Mouse (Mus musculus) kidney, embryonic 15.5 days (tissue): ENCODE data around the gene Acsl6. TPM values are rescaled to one million over a fixed set of nuclear protein-coding genes. Genes with fewer than 3 reads are reported as not detected.
A peak's percentile ranks its signal among the peaks of the same experiment; 100 is the strongest.

Experiments used
- ATAC-seq: fragments of 200-750 bp; cut with Nextera tagmentation; replicated peaks from 2 replicates; pipeline ENCODE4 v1.8.0; 2017; ENCODE audit warnings: moderate TSS enrichment; ENCODE audit not compliant: low FRiP score
- H3K27ac ChIP-seq: fragments of 300-500 bp; sonication (generic); 2 replicates; pipeline ENCODE4 v1.5.1; 2015; ENCODE audit warnings: mild to moderate bottlenecking, inconsistent platforms
- H3K27me3 ChIP-seq: fragments of 300-500 bp; sonication (generic); 2 replicates; pipeline ENCODE4 v1.6.1; 2015; ENCODE audit warnings: inconsistent platforms
- H3K36me3 ChIP-seq: fragments of 300-500 bp; sonication (generic); 2 replicates; pipeline ENCODE4 v1.6.1; 2015; ENCODE audit warnings: inconsistent platforms
- H3K4me1 ChIP-seq: fragments of 300-500 bp; sonication (generic); 2 replicates; pipeline ENCODE4 v1.6.1; 2015; ENCODE audit warnings: inconsistent platforms
- H3K4me2 ChIP-seq: fragments of 300-500 bp; sonication (generic); 2 replicates; pipeline ENCODE4 v1.6.1; 2015; ENCODE audit warnings: moderate library complexity, mild to moderate bottlenecking, inconsistent platforms
- H3K4me3 ChIP-seq: fragments of 300-500 bp; sonication (generic); replicated peaks from 2 replicates; pipeline ENCODE4 v1.5.1; 2015; ENCODE audit warnings: mild to moderate bottlenecking, inconsistent platforms
- H3K9ac ChIP-seq: fragments of 300-500 bp; sonication (generic); 2 replicates; pipeline ENCODE4 v1.6.1; 2015; ENCODE audit warnings: mild to moderate bottlenecking, inconsistent platforms
- H3K9me3 ChIP-seq: fragments of 300-500 bp; sonication (generic); replicated peaks from 2 replicates; pipeline ENCODE4 v1.6.1; 2016; ENCODE audit warnings: inconsistent platforms
- WGBS: fragments of 180-500 bp; shearing (Covaris S2); methylation state at CpG from one replicate; pipeline ENCODE4 v1.1.7; 2015; ENCODE audit warnings: mixed read lengths; 5-methylcytosine and 5-hydroxymethylcytosine counted together
- polyA plus RNA-seq: library from polyadenylated mRNA; unstranded; fragments of >200 nt; fragmentation: Nextera tagmentation; extraction: Ambion mirVana; gene quantifications from 2 replicates; pipeline ENCODE4 v1.2.1, GENCODE M21; 2015

Acsl6 gene
- polyA plus RNA-seq, 1 experiment from 2014 or later, result 0.70 TPM

- Histone ChIP-seq H3K4me2 (no peak overlapping the region), H3K27me3 (no peaks in the 10 kb centered on the region; the same call in 1 of the 2 replicates), H3K27ac (no peak overlapping the region), H3K4me3 (no peak overlapping the region), H3K4me1 (peaks cover 13% of the 10 kb centered on the region), H3K9me3 (no peaks in the 10 kb centered on the region), H3K9ac (no peak overlapping the region), H3K36me3 (no peaks in the 10 kb centered on the region)
- ATAC-seq, result no peak; the same call in 1 of the 2 replicates
- 14% methylated on average over 5 of the region's 5 CpGs for WGBS
Observed at GRCm38 (mm10) chr11:54312021-54312420, 8.4 kb downstream of the Acsl6 start.

- Histone ChIP-seq H3K27ac (no peak overlapping the region), H3K4me3 (no peak overlapping the region), H3K27me3 (no peaks in the 10 kb centered on the region), H3K36me3 (no peaks in the 10 kb centered on the region), H3K4me1 (peaks cover 13% of the 10 kb centered on the region), H3K9me3 (no peaks in the 10 kb centered on the region), H3K4me2 (no peak overlapping the region), H3K9ac (no peak overlapping the region)
- no peak for ATAC-seq
- WGBS, result 33% methylated on average over 1 of the region's 1 CpGs
Observed at GRCm38 (mm10) chr11:54312603-54313002, 9.0 kb downstream of the Acsl6 start.

- Histone ChIP-seq H3K4me1 (peaks cover 13% of the 10 kb centered on the region), H3K27ac (no peak overlapping the region), H3K4me2 (no peak overlapping the region), H3K36me3 (no peaks in the 10 kb centered on the region), H3K27me3 (no peaks in the 10 kb centered on the region), H3K9me3 (no peaks in the 10 kb centered on the region), H3K4me3 (no peak overlapping the region), H3K9ac (no peak overlapping the region)
- 59% methylated on average over 7 of the region's 7 CpGs for WGBS
- peak; percentile 74 for ATAC-seq
Observed at GRCm38 (mm10) chr11:54313391-54314360, 10.1 kb downstream of the Acsl6 start.

GRCm38 (mm10) chr11:54314740-54315139 lies 11.1 kb downstream of the Acsl6 start:
- Histone ChIP-seq H3K27ac (no peak overlapping the region), H3K27me3 (no peaks in the 10 kb centered on the region), H3K9me3 (no peaks in the 10 kb centered on the region), H3K9ac (no peak overlapping the region), H3K4me3 (no peak overlapping the region), H3K36me3 (no peaks in the 10 kb centered on the region), H3K4me2 (no peak overlapping the region), H3K4me1 (peaks cover 13% of the 10 kb centered on the region)
- peak; percentile 46; the same call in 1 of the 2 replicates for ATAC-seq
- 17% methylated on average over 3 of the region's 3 CpGs for WGBS

- no peaks in the 10 kb centered on the region for H3K36me3 ChIP-seq
- H3K27ac ChIP-seq, result no peak overlapping the region
- H3K27me3 ChIP-seq, result no peaks in the 10 kb centered on the region
- 84% methylated on average over 5 of the region's 5 CpGs for WGBS
- no peaks in the 10 kb centered on the region for H3K9me3 ChIP-seq
- H3K9ac ChIP-seq, result no peak overlapping the region
- no peak overlapping the region for H3K4me3 ChIP-seq
- ATAC-seq, result no peak
- H3K4me2 ChIP-seq, result no peak overlapping the region
- H3K4me1 ChIP-seq, result peaks cover 13% of the 10 kb centered on the region
Observed at GRCm38 (mm10) chr11:54315336-54315735, 11.7 kb downstream of the Acsl6 start.

GRCm38 (mm10) chr11:54317361-54317760 lies 13.8 kb downstream of the Acsl6 start:
- 82% methylated on average over 8 of the region's 8 CpGs for WGBS

GRCm38 (mm10) chr11:54317795-54318194 lies 14.2 kb downstream of the Acsl6 start:
- WGBS, result 79% methylated on average over 3 of the region's 3 CpGs
- Histone ChIP-seq H3K4me2 (no peak overlapping the region), H3K27me3 (no peaks in the 10 kb centered on the region), H3K4me1 (peaks cover 7% of the 10 kb centered on the region; the same call in 1 of the 2 replicates), H3K9ac (no peak overlapping the region), H3K4me3 (no peak overlapping the region), H3K9me3 (no peaks in the 10 kb centered on the region), H3K36me3 (no peaks in the 10 kb centered on the region), H3K27ac (no peak overlapping the region)
- no peak for ATAC-seq

More at GRCm38 (mm10) chr11:54317361-54317760, 13.8 kb downstream of the Acsl6 start:
- no peaks in the 10 kb centered on the region for H3K27me3 ChIP-seq
- H3K4me1 ChIP-seq, result peaks cover 7% of the 10 kb centered on the region; the same call in 1 of the 2 replicates
- ATAC-seq, result no peak
- H3K9me3 ChIP-seq, result no peaks in the 10 kb centered on the region
- H3K27ac ChIP-seq, result no peak overlapping the region
- no peak overlapping the region for H3K4me2 ChIP-seq
- no peak overlapping the region for H3K4me3 ChIP-seq
- no peaks in the 10 kb centered on the region for H3K36me3 ChIP-seq
- no peak overlapping the region for H3K9ac ChIP-seq

GRCm38 (mm10) chr11:54321802-54322532 lies 18.4 kb downstream of the Acsl6 start:
- Histone ChIP-seq H3K27me3 (no peaks in the 10 kb centered on the region), H3K4me1 (no peaks in the 10 kb centered on the region), H3K36me3 (no peaks in the 10 kb centered on the region), H3K27ac (no peak overlapping the region), H3K9ac (no peak overlapping the region), H3K4me3 (no peak overlapping the region), H3K9me3 (no peaks in the 10 kb centered on the region), H3K4me2 (no peak overlapping the region)
- WGBS, result 80% methylated on average over 5 of the region's 5 CpGs
- no peak for ATAC-seq

- ATAC-seq, result no peak
- Histone ChIP-seq H3K4me2 (no peak overlapping the region), H3K4me1 (no peaks in the 10 kb centered on the region), H3K27me3 (no peaks in the 10 kb centered on the region), H3K36me3 (no peaks in the 10 kb centered on the region), H3K9ac (no peak overlapping the region), H3K4me3 (no peak overlapping the region), H3K9me3 (no peaks in the 10 kb centered on the region), H3K27ac (no peak overlapping the region)
- WGBS, result 83% methylated on average over 10 of the region's 10 CpGs
Observed at GRCm38 (mm10) chr11:54331463-54332183, 28.0 kb downstream of the Acsl6 start.

GRCm38 (mm10) chr11:54336165-54336707 lies 32.6 kb downstream of the Acsl6 start:
- no peak overlapping the region for H3K4me3 ChIP-seq
- H3K4me2 ChIP-seq, result no peak overlapping the region
- no peak overlapping the region for H3K27ac ChIP-seq
- WGBS, result 38% methylated on average over 13 of the region's 13 CpGs
- H3K4me1 ChIP-seq, result no peaks in the 10 kb centered on the region
- no peak for ATAC-seq
- no peaks in the 10 kb centered on the region for H3K27me3 ChIP-seq
- no peaks in the 10 kb centered on the region for H3K9me3 ChIP-seq
- H3K36me3 ChIP-seq, result no peaks in the 10 kb centered on the region
- no peak overlapping the region for H3K9ac ChIP-seq

- Histone ChIP-seq H3K27me3 (no peaks in the 10 kb centered on the region), H3K27ac (no peak overlapping the region), H3K9ac (no peak overlapping the region), H3K4me2 (no peak overlapping the region), H3K4me1 (no peaks in the 10 kb centered on the region), H3K4me3 (no peak overlapping the region), H3K36me3 (no peaks in the 10 kb centered on the region), H3K9me3 (no peaks in the 10 kb centered on the region)
- 44% methylated on average over 4 of the region's 4 CpGs for WGBS
- ATAC-seq, result no peak
Observed at GRCm38 (mm10) chr11:54343703-54344102, 40.1 kb downstream of the Acsl6 start.
